Mouse (Mus musculus) kidney, embryonic 14.5 days (tissue): ENCODE results near the gene BC025920. TPM values are rescaled to one million over a fixed set of nuclear protein-coding genes. Genes with fewer than 3 reads are reported as not detected.
A peak's percentile ranks its signal among the peaks of the same experiment; 100 is the strongest.

Experiments
- ATAC-seq: fragments of 200-750 bp; cut with Nextera tagmentation; 2 replicates; pipeline ENCODE4 v1.8.0; 2017; ENCODE audit warnings: moderate number of reproducible peaks, mild to moderate bottlenecking, moderate TSS enrichment, moderate library complexity; ENCODE audit not compliant: low FRiP score, low TSS enrichment
- H3K27ac ChIP-seq: fragments of 300-500 bp; sonication (generic); 2 replicates; pipeline ENCODE4 v1.5.1; 2014; ENCODE audit warnings: low read depth, mild to moderate bottlenecking, low read length, moderate library complexity, mixed read lengths
- H3K27me3 ChIP-seq: fragments of 300-500 bp; sonication (generic); 2 replicates; pipeline ENCODE4 v1.6.1; 2014; ENCODE audit warnings: mild to moderate bottlenecking, low read length; ENCODE audit not compliant: control insufficient read depth, insufficient read depth
- H3K36me3 ChIP-seq: fragments of 300-500 bp; sonication (generic); 2 replicates; pipeline ENCODE4 v1.6.1; 2014; ENCODE audit warnings: low read length, mixed read lengths; ENCODE audit not compliant: control insufficient read depth, insufficient read depth
- H3K4me1 ChIP-seq: fragments of 300-500 bp; sonication (generic); 2 replicates; pipeline ENCODE4 v1.6.1; 2014; ENCODE audit warnings: low read length, mixed read lengths; ENCODE audit not compliant: control insufficient read depth, insufficient read depth
- H3K4me2 ChIP-seq: fragments of 300-500 bp; sonication (generic); replicated peaks from 2 replicates; pipeline ENCODE4 v1.6.1; 2014; ENCODE audit warnings: low read depth, mild to moderate bottlenecking, low read length
- H3K4me3 ChIP-seq: fragments of 300-500 bp; sonication (generic); 2 replicates; pipeline ENCODE4 v1.5.1; 2014; ENCODE audit warnings: mild to moderate bottlenecking, low read length
- H3K9ac ChIP-seq: fragments of 300-500 bp; sonication (generic); 2 replicates; pipeline ENCODE4 v1.6.1; 2014; ENCODE audit warnings: low read depth, mild to moderate bottlenecking, low read length, moderate library complexity
- H3K9me3 ChIP-seq: fragments of 300-500 bp; sonication (generic); 2 replicates; pipeline ENCODE4 v1.6.1; 2016; ENCODE audit warnings: low read length; ENCODE audit not compliant: control insufficient read depth
- WGBS: fragments of 180-500 bp; shearing (Covaris S2); extraction: QIAGEN DNeasy Blood & Tissue Kit; methylation state at CpG from one replicate; pipeline ENCODE4 v1.1.7; 2014; 5-methylcytosine and 5-hydroxymethylcytosine counted together
- polyA plus RNA-seq: library from polyadenylated mRNA; unstranded; fragments of >200 nt; fragmentation: Nextera tagmentation; extraction: Ambion mirVana; gene quantifications from 2 replicates; pipeline ENCODE4 v1.2.1, GENCODE M21; 2014

Gene BC025920
- polyA plus RNA-seq, 1 experiment from 2014 or later = 0.84 TPM

DNA sequence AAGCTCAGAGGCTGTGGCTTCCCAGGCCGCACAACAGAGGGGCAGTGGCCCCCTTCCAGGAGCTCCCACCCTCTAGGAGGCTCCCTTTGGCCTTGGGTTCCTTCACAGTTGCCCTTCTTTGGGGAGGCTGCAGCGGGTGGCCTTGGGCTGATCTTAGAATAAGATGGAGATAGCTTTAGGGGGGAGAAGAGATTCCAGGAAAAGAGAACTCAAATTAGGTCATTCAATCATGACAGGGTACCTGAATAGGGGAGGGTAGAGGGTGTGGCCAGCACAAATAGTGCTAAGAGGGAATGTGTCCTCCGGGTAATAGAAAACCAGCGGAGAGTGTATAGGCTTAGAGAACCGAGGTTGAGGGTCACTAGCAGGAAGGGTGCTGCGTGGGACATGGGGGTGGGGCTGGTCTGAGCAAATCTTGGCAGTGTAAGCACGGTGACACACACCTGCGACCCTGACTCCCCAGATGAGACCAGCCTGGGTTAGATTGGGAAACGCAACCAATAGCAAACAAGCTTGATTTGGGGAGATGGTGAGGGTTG lies 33.9 kb upstream of the BC025920 start:
- ATAC-seq = peak; percentile 1; the same call in 1 of the 2 replicates
- Histone ChIP-seq H3K4me2 (peak overlapping the region; percentile 39), H3K9ac (peak overlapping the region; percentile 28; the same call in 1 of the 2 replicates), H3K27me3 (peaks cover 3% of the 10 kb centered on the region; the same call in 1 of the 2 replicates), H3K27ac (peak overlapping the region; percentile 83; the same call in 1 of the 2 replicates), H3K4me3 (peak overlapping the region; percentile 22; the same call in 1 of the 2 replicates), H3K4me1 (peaks cover 73% of the 10 kb centered on the region), H3K9me3 (no peaks in the 10 kb centered on the region), H3K36me3 (no peaks in the 10 kb centered on the region)
- 2% methylated on average over 9 of the region's 9 CpGs for WGBS

DNA sequence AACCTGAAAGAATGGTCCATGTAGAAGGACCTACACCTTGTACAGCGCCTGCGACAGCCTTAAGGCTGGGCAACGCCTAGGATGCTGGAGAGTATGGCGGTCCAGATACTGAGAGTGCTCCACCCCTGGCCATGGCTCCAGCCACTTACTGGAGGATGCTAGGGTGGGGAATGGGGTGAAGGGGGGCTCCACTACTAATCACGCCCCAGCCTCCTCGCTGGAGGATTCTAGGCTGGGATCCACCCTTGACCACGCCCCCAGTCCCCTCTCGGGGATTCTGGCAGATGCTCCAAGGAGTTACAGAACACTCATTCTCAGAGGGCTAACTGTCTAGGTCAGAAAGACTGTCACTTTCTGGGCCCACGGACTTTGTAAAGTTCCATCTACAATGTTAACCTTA lies 33.1 kb upstream of the BC025920 start:
- H3K27ac ChIP-seq = peak overlapping the region; percentile 59; the same call in 1 of the 2 replicates
- peak overlapping the region; percentile 39 for H3K4me2 ChIP-seq
- WGBS = 12% methylated on average over 9 of the region's 9 CpGs

DNA sequence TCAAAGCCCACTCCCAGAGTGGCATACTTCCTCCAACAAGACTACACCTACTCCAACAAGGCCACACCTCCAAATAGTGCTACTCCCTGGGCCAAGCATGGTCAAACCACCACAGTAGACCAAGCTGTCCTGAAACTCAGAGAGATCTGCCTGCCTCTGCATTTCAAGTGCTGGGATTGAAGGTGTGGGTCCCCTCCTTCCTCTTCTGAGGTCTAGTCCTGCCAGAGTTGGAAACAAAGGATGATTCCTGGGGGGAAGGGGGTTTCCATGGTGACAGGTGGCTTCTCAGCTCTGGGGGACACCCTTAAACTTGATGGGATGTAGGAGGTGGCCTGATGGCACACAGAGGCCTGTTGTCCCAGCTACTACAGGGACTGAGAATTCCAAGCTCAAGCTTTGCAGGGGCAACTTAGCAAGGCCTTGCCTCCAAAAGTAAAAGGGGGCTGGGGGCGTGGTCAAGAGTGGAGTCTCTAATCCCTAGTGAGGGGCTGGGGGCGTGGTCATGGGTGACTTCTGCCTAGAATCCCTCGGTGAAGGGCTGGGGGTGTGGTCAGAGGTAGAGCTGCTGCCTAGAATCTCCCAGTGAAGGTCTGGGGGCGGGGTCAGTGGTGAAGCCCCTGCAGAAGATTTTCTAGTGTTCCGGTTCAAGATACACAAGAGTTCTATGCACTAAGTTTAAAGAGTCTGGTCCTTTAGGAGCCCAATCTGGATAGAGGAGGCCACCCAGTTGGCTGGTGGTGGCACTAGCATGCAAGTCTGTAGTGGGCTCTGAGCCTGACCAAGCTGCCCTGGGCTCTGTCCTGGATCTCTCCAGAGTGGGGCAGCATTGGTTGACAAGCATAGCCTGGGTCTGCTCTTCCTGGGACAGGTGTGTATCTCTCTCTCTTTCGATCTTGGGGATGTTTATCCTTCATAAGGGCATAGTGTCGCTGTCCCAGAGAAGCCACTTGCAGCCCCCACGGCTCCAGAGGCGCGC lies 31.7 kb upstream of the BC025920 start, which contains the start of gene Tle2:
Gene Tle2, plus strand, starts transcription at position 481 of the 976 bp plus-strand sequence.
- H3K36me3 ChIP-seq = no peaks in the 10 kb centered on the region
- peaks cover 57% of the 10 kb centered on the region for H3K4me1 ChIP-seq
- H3K9me3 ChIP-seq = no peaks in the 10 kb centered on the region
- peak within 1 kb of the TSS; percentile 68 for H3K9ac ChIP-seq
- WGBS = 26% methylated on average over 10 of the region's 10 CpGs
- no peak for ATAC-seq
- peak within 1 kb of the TSS; percentile 77 for H3K4me2 ChIP-seq
- peak within 1 kb of the TSS; percentile 51 for H3K4me3 ChIP-seq
- peaks cover 6% of the 10 kb centered on the region; the same call in 1 of the 2 replicates for H3K27me3 ChIP-seq
- peak within 1 kb of the TSS; percentile 69; the same call in 1 of the 2 replicates for H3K27ac ChIP-seq

More for the DNA sequence above, 33.1 kb upstream of the BC025920 start:
- Histone ChIP-seq H3K9me3 (no peaks in the 10 kb centered on the region), H3K36me3 (no peaks in the 10 kb centered on the region), H3K4me1 (peaks cover 71% of the 10 kb centered on the region), H3K27me3 (peaks cover 6% of the 10 kb centered on the region; the same call in 1 of the 2 replicates), H3K9ac (no peak overlapping the region; the same call in 1 of the 2 replicates), H3K4me3 (peak overlapping the region; percentile 8; the same call in 1 of the 2 replicates)
- ATAC-seq = no peak

DNA sequence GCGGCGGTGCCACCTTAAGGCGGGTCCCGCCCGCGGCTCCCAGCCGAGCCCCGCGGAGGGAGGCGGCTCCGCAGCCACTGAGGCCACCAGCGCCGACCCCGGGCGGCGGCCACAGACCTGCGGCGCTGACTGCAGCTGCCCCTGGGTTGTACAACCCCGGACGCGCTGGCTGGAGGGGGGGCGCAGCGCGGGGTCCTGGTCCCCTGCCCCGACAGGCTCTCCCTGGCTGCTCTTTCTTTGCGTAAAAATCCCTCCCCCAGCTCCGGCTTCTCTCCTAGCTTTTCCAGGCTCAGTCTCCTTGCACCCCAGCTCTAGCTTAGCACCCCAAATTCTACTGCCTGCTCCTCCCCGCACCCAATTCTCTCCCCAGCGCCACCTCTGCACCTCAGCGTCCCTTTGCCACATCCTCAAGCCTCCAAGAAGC lies 30.9 kb upstream of the BC025920 start:
- Histone ChIP-seq H3K36me3 (no peaks in the 10 kb centered on the region), H3K4me3 (peak overlapping the region; percentile 51), H3K4me2 (peak overlapping the region; percentile 77), H3K27ac (peak overlapping the region; percentile 69; the same call in 1 of the 2 replicates), H3K9me3 (no peaks in the 10 kb centered on the region), H3K9ac (peak overlapping the region; percentile 68), H3K27me3 (peaks cover 6% of the 10 kb centered on the region; the same call in 1 of the 2 replicates), H3K4me1 (peaks cover 49% of the 10 kb centered on the region)
- 0% methylated on average over 30 of the region's 30 CpGs for WGBS
- ATAC-seq = no peak

- H3K4me1 ChIP-seq = peaks cover 49% of the 10 kb centered on the region
- peak overlapping the region; percentile 68 for H3K9ac ChIP-seq
- H3K9me3 ChIP-seq = no peaks in the 10 kb centered on the region
- H3K27ac ChIP-seq = peak overlapping the region; percentile 69; the same call in 1 of the 2 replicates
- peak overlapping the region; percentile 51 for H3K4me3 ChIP-seq
- no peaks in the 10 kb centered on the region for H3K36me3 ChIP-seq
- WGBS = 3% methylated on average over 6 of the region's 6 CpGs
- peaks cover 6% of the 10 kb centered on the region; the same call in 1 of the 2 replicates for H3K27me3 ChIP-seq
- ATAC-seq = no peak
- peak overlapping the region; percentile 77 for H3K4me2 ChIP-seq
Observed at GRCm38 (mm10) chr10:81575695-81576094, 30.4 kb upstream of the BC025920 start.

- Histone ChIP-seq H3K27ac (no peak overlapping the region), H3K4me1 (peaks cover 31% of the 10 kb centered on the region), H3K36me3 (no peaks in the 10 kb centered on the region), H3K9me3 (no peaks in the 10 kb centered on the region), H3K4me3 (no peak overlapping the region), H3K4me2 (0 out of 2 replicates have a peak overlapping the region, but pooled peaks have one; percentile 34), H3K9ac (0 out of 2 replicates have a peak overlapping the region, but pooled peaks have one; percentile 31), H3K27me3 (peaks cover 6% of the 10 kb centered on the region; the same call in 1 of the 2 replicates)
- ATAC-seq = no peak
- 43% methylated on average over 4 of the region's 4 CpGs for WGBS
Observed at GRCm38 (mm10) chr10:81579967-81580366, 26.1 kb upstream of the BC025920 start.

GRCm38 (mm10) chr10:81580441-81581070 lies 25.5 kb upstream of the BC025920 start:
- Histone ChIP-seq H3K4me2 (peak overlapping the region; percentile 34; the same call in 1 of the 2 replicates), H3K9me3 (no peaks in the 10 kb centered on the region), H3K4me3 (0 out of 2 replicates have a peak overlapping the region, but pooled peaks have one; percentile 12), H3K4me1 (peaks cover 26% of the 10 kb centered on the region), H3K27ac (no peak overlapping the region), H3K9ac (0 out of 2 replicates have a peak overlapping the region, but pooled peaks have one; percentile 31), H3K27me3 (peaks cover 6% of the 10 kb centered on the region; the same call in 1 of the 2 replicates), H3K36me3 (no peaks in the 10 kb centered on the region)
- 25% methylated on average over 25 of the region's 25 CpGs for WGBS
- ATAC-seq = peak; percentile 28

DNA sequence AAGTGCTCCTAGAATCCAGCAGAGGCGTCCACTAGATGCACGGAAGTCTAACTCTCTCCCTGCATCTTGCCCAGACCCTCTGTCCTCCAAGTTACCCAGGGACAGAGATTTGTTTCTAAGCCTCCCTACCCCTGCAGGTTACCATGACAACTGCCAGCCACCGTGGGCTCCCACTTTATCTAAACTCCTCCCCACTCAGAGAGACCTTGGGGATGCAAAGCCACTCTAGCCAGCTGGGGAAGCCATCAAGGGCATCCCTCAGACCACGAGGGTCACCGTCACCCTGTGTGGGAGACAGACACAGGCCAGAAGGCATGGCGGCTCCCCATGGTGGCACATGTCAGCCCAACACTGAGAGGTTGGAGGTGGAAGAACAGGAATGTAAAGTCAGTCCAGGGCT lies 22.7 kb upstream of the BC025920 start:
- no peak overlapping the region for H3K4me3 ChIP-seq
- H3K27ac ChIP-seq = no peak overlapping the region
- no peaks in the 10 kb centered on the region for H3K27me3 ChIP-seq
- H3K4me1 ChIP-seq = peaks cover 11% of the 10 kb centered on the region
- H3K9me3 ChIP-seq = no peaks in the 10 kb centered on the region
- H3K9ac ChIP-seq = no peak overlapping the region
- no peak for ATAC-seq
- 44% methylated on average over 6 of the region's 6 CpGs for WGBS
- no peak overlapping the region for H3K4me2 ChIP-seq
- H3K36me3 ChIP-seq = peaks cover 19% of the 10 kb centered on the region; the same call in 1 of the 2 replicates
